Mouse (Mus musculus): ENCODE data around the gene Cts8. TPM values are rescaled to one million over a fixed set of nuclear protein-coding genes. Genes with fewer than 3 reads are reported as not detected.

Cts8 gene
- not detected in 2 replicates for polyA plus RNA-seq (2016; fragmentation: Nextera tagmentation; extraction: Ambion mirVana)

GRCm38 (mm10) chr13:61255258-61255657 is at the start of gene Cts8:
Cts8 (minus strand) TSS chr13:61255358.
- 85% methylated on average over 2 of the region's 2 CpGs for WGBS
- Histone ChIP-seq H3K4me2 (replicated peaks) (no peak within 1 kb of the TSS), H3K27me3 (no peaks in the 10 kb centered on the region), H3K36me3 (no peaks in the 10 kb centered on the region), H3K27ac (no peak within 1 kb of the TSS), H3K4me3 (no peak within 1 kb of the TSS), H3K9me3 (peaks cover 22% of the 10 kb centered on the region; the same call in 1 of the 2 replicates), H3K4me1 (no peaks in the 10 kb centered on the region), H3K9ac (no peak within 1 kb of the TSS)
- ATAC-seq (ENCODE audit: insufficient number of reproducible peaks, insufficient read depth, low FRiP score, low TSS enrichment): no peak

- no peak for ATAC-seq (ENCODE audit: insufficient number of reproducible peaks, insufficient read depth, low FRiP score, low TSS enrichment)
- Histone ChIP-seq H3K27ac (no peak within 1 kb of the TSS), H3K9ac (no peak within 1 kb of the TSS), H3K4me3 (no peak within 1 kb of the TSS), H3K4me1 (no peaks in the 10 kb centered on the region), H3K4me2 (replicated peaks) (no peak within 1 kb of the TSS), H3K36me3 (no peaks in the 10 kb centered on the region), H3K9me3 (0 out of 2 replicates have a peak, but pooled peaks cover 6% of the 10 kb centered on the region), H3K27me3 (no peaks in the 10 kb centered on the region)
- 82% methylated on average over 2 of the region's 2 CpGs for WGBS
Measured at GRCm38 (mm10) chr13:61288739-61289138, 33.6 kb upstream of the Cts8 start, which contains the start of gene Gm49398. Gm49398 (minus strand) TSS chr13:61288839.

- Histone ChIP-seq H3K4me1 (no peaks in the 10 kb centered on the region), H3K9me3 (peaks cover 7% of the 10 kb centered on the region), H3K4me2 (replicated peaks) (no peak overlapping the region), H3K36me3 (no peaks in the 10 kb centered on the region), H3K27me3 (no peaks in the 10 kb centered on the region), H3K27ac (no peak overlapping the region), H3K4me3 (no peak overlapping the region), H3K9ac (no peak overlapping the region)
- no peak for ATAC-seq (ENCODE audit: insufficient number of reproducible peaks, insufficient read depth, low FRiP score, low TSS enrichment)
- 56% methylated on average over 13 of the region's 13 CpGs for WGBS
Measured at GRCm38 (mm10) chr13:61241076-61241947, 13.8 kb downstream of the Cts8 start.

GRCm38 (mm10) chr13:61203310-61203709 is 51.8 kb downstream of the Cts8 start, which contains the start of gene Cts6:
Cts6 (minus strand) TSS chr13:61203410.
- no peaks in the 10 kb centered on the region for H3K27me3 ChIP-seq
- H3K4me1 ChIP-seq: no peaks in the 10 kb centered on the region
- H3K9me3 ChIP-seq: peaks cover 20% of the 10 kb centered on the region; the same call in 1 of the 2 replicates
- H3K27ac ChIP-seq: no peak within 1 kb of the TSS
- no peak within 1 kb of the TSS for H3K4me2 ChIP-seq (replicated peaks)
- no peak within 1 kb of the TSS for H3K9ac ChIP-seq
- WGBS: 86% methylated on average over 3 of the region's 3 CpGs
- no peak within 1 kb of the TSS for H3K4me3 ChIP-seq
- no peaks in the 10 kb centered on the region for H3K36me3 ChIP-seq
- no peak for ATAC-seq (ENCODE audit: insufficient number of reproducible peaks, insufficient read depth, low FRiP score, low TSS enrichment)

Other genes starting within 250 kb of the Cts8 start
- not detected in 2 replicates for gene Ctsj, start 249.4 kb downstream of the Cts8 start, polyA plus RNA-seq (2016; fragmentation: Nextera tagmentation; extraction: Ambion mirVana)
- not detected in 2 replicates for gene Ctsq, start 214.7 kb downstream of the Cts8 start, polyA plus RNA-seq (2016; fragmentation: Nextera tagmentation; extraction: Ambion mirVana)
- not detected in 2 replicates for gene Ctsr, start 91.1 kb downstream of the Cts8 start, polyA plus RNA-seq (2016; fragmentation: Nextera tagmentation; extraction: Ambion mirVana)
- not detected in 2 replicates for gene Cts6, start 51.9 kb downstream of the Cts8 start, polyA plus RNA-seq (2016; fragmentation: Nextera tagmentation; extraction: Ambion mirVana)
- gene Gm49398, start 33.5 kb upstream of the Cts8 start, polyA plus RNA-seq (2016; fragmentation: Nextera tagmentation; extraction: Ambion mirVana): not detected in 2 replicates
- gene Cts7, start 102.8 kb upstream of the Cts8 start, polyA plus RNA-seq (2016; fragmentation: Nextera tagmentation; extraction: Ambion mirVana): not detected in 2 replicates